Mouse (Mus musculus) cerebral cortex, adult 2 months (tissue): ENCODE data around the gene Fzd5.

Experiments used
- WGBS: fragments of 180-500 bp; shearing (Covaris S2); methylation state at CpG from one replicate; pipeline ENCODE4 v1.1.7; 2018; 5-methylcytosine and 5-hydroxymethylcytosine counted together

Fzd5 gene

GRCm38 (mm10) chr1:64733453-64734245 lies 3.9 kb downstream of the Fzd5 start:
- 65% methylated on average over 11 of the region's 11 CpGs for WGBS

GRCm38 (mm10) chr1:64732637-64733200 lies 4.8 kb downstream of the Fzd5 start:
- 81% methylated on average over 7 of the region's 7 CpGs for WGBS

- WGBS, result 86% methylated on average over 10 of the region's 10 CpGs
These were observed 5.4 kb downstream of the Fzd5 start for GRCm38 (mm10) chr1:64732161-64732560.

GRCm38 (mm10) chr1:64731341-64732020 lies 6.1 kb downstream of the Fzd5 start:
- WGBS, result 88% methylated on average over 16 of the region's 16 CpGs

- WGBS, result 86% methylated on average over 4 of the region's 4 CpGs
These were observed 7.5 kb downstream of the Fzd5 start for GRCm38 (mm10) chr1:64730046-64730445.

- WGBS, result 68% methylated on average over 10 of the region's 10 CpGs
These were observed 16.4 kb downstream of the Fzd5 start for GRCm38 (mm10) chr1:64721034-64721587.

- 51% methylated on average over 7 of the region's 7 CpGs for WGBS
These were observed 20.8 kb downstream of the Fzd5 start for GRCm38 (mm10) chr1:64716589-64717304.

- WGBS, result 76% methylated on average over 2 of the region's 2 CpGs
These were observed 22.1 kb downstream of the Fzd5 start for GRCm38 (mm10) chr1:64715458-64715857.

- 66% methylated on average over 14 of the region's 14 CpGs for WGBS
These were observed 25.4 kb downstream of the Fzd5 start for GRCm38 (mm10) chr1:64712006-64712760.

- 7% methylated on average over 2 of the region's 2 CpGs for WGBS
These were observed 27.7 kb downstream of the Fzd5 start for GRCm38 (mm10) chr1:64709891-64710290.

GRCm38 (mm10) chr1:64706610-64707009 lies 30.9 kb downstream of the Fzd5 start:
- WGBS, result 78% methylated on average over 2 of the region's 2 CpGs

- 35% methylated on average over 6 of the region's 6 CpGs for WGBS
These were observed 32.3 kb downstream of the Fzd5 start for GRCm38 (mm10) chr1:64705230-64705629.

- 81% methylated on average over 3 of the region's 3 CpGs for WGBS
These were observed 35.8 kb downstream of the Fzd5 start for GRCm38 (mm10) chr1:64701780-64702179.

GRCm38 (mm10) chr1:64695156-64695555 lies 42.4 kb downstream of the Fzd5 start:
- 86% methylated on average over 3 of the region's 3 CpGs for WGBS

GRCm38 (mm10) chr1:64691581-64691980 lies 46.0 kb downstream of the Fzd5 start:
- WGBS, result 2% methylated on average over 9 of the region's 9 CpGs

- WGBS, result 0% methylated on average over 55 of the region's 55 CpGs
These were observed 46.4 kb downstream of the Fzd5 start for GRCm38 (mm10) chr1:64691121-64691551.

GRCm38 (mm10) chr1:64690213-64691013 lies 47.1 kb downstream of the Fzd5 start, which contains the start of gene Ccnyl1:
TSS of gene Ccnyl1 (plus strand) at chr1:64690455.
- WGBS, result under 1% methylated on average over 70 of the region's 71 CpGs

GRCm38 (mm10) chr1:64689561-64690212 lies 47.9 kb downstream of the Fzd5 start:
- 26% methylated on average over 9 of the region's 9 CpGs for WGBS

GRCm38 (mm10) chr1:64688046-64688445 lies 49.5 kb downstream of the Fzd5 start:
- WGBS, result 85% methylated on average over 4 of the region's 4 CpGs

GRCm38 (mm10) chr1:64684440-64684839 lies 53.1 kb downstream of the Fzd5 start:
- WGBS, result 96% methylated on average over 2 of the region's 2 CpGs
